Mouse (Mus musculus) liver, embryonic 14.5 days (tissue): ENCODE measurements around the gene Fam122a. TPM values are rescaled to one million over a fixed set of nuclear protein-coding genes. Genes with fewer than 3 reads are reported as not detected.

ENCODE experiments used
- ATAC-seq: fragments of 200-750 bp; cut with Nextera tagmentation; 2 replicates; pipeline ENCODE4 v1.8.0; 2017; ENCODE audit warnings: moderate number of reproducible peaks, mild to moderate bottlenecking, moderate library complexity; ENCODE audit not compliant: insufficient read depth
- DNase-seq, 3 experiments: peaks; one replicate each; pipeline ENCODE4 v3.0.0-alpha.2; 2012 to 2013; ENCODE audit warnings: low read depth in 3 of 3, low spot score in 3 of 3
- H3K27ac ChIP-seq: fragments of 300-500 bp; sonication (generic); 2 replicates; pipeline ENCODE4 v1.5.1; 2014; ENCODE audit warnings: moderate library complexity, mild to moderate bottlenecking, control low read depth, inconsistent platforms
- H3K27me3 ChIP-seq: fragments of 300-500 bp; sonication (generic); 2 replicates; pipeline ENCODE4 v1.6.1; 2014; ENCODE audit warnings: mild to moderate bottlenecking, low read length, moderate library complexity; ENCODE audit not compliant: control insufficient read depth, insufficient read depth
- H3K36me3 ChIP-seq: fragments of 300-500 bp; sonication (generic); replicated peaks from 2 replicates; pipeline ENCODE4 v1.6.1; 2014; ENCODE audit warnings: low read depth; ENCODE audit not compliant: control insufficient read depth, insufficient read depth
- H3K4me1 ChIP-seq, 2 experiments: fragments of 200-500 bp in 1 of 2; fragments of 300-500 bp in 1 of 2; sonication (generic) in 1 of 2; replicated peaks; 2 replicates each; pipeline ENCODE4 v1.6.1; 2012 to 2014; ENCODE audit warnings: antibody characterized with exemption in 1 of 2, inconsistent platforms in 1 of 2, low read length in 1 of 2; ENCODE audit not compliant: control insufficient read depth in 2 of 2, insufficient read depth in 2 of 2
- H3K4me2 ChIP-seq: fragments of 300-500 bp; sonication (generic); 2 replicates; pipeline ENCODE4 v1.6.1; 2014; ENCODE audit warnings: low read depth, mild to moderate bottlenecking, control low read depth, moderate library complexity
- H3K4me3 ChIP-seq, 2 experiments: fragments of 200-500 bp in 1 of 2; fragments of 300-500 bp in 1 of 2; sonication (generic) in 1 of 2; 2 replicates each; pipeline ENCODE4 v1.5.1; 2012 to 2014; ENCODE audit warnings: low read depth in 2 of 2, low read length in 2 of 2, mild to moderate bottlenecking in 2 of 2, control low read depth in 1 of 2, inconsistent platforms in 1 of 2, moderate library complexity in 1 of 2; ENCODE audit not compliant: insufficient read depth in 1 of 2
- H3K9ac ChIP-seq: fragments of 300-500 bp; sonication (generic); replicated peaks from 2 replicates; pipeline ENCODE4 v1.6.1; 2014; ENCODE audit warnings: mild to moderate bottlenecking, control low read depth, moderate library complexity
- H3K9me3 ChIP-seq: fragments of 300-500 bp; sonication (generic); 2 replicates; pipeline ENCODE4 v1.6.1; 2016; ENCODE audit warnings: low read length, mixed read lengths; ENCODE audit not compliant: control insufficient read depth
- CTCF ChIP-seq: IDR thresholded peaks from 2 replicates; pipeline ENCODE4 v1.5.1; 2016; ENCODE audit warnings: antibody characterized with exemption, low read depth, control low read depth
- EP300 ChIP-seq: IDR thresholded peaks from 2 replicates; pipeline ENCODE4 v1.6.1; 2016; ENCODE audit warnings: antibody characterized with exemption, low read depth
- WGBS: fragments of 180-500 bp; shearing (Covaris S2); extraction: QIAGEN DNeasy Blood & Tissue Kit; methylation state at CpG from one replicate; pipeline ENCODE4 v1.1.7; 2014; ENCODE audit not compliant: insufficient replicate concordance; 5-methylcytosine and 5-hydroxymethylcytosine counted together
- polyA plus RNA-seq, 2 experiments: library from polyadenylated mRNA; depleted of rRNA in 1 of 2; stranded (reverse) in 1 of 2; unstranded in 1 of 2; fragments of >200 nt; fragmentation: Nextera tagmentation in 1 of 2; extraction: Ambion mirVana in 1 of 2; gene quantifications; 2 replicates each; pipeline versions ENCODE4 v1.2.1 to v1.2.3; 2012 to 2014

Fam122a gene
- polyA plus RNA-seq, 2 experiments, result 14.9 to 22.8 TPM

DNA sequence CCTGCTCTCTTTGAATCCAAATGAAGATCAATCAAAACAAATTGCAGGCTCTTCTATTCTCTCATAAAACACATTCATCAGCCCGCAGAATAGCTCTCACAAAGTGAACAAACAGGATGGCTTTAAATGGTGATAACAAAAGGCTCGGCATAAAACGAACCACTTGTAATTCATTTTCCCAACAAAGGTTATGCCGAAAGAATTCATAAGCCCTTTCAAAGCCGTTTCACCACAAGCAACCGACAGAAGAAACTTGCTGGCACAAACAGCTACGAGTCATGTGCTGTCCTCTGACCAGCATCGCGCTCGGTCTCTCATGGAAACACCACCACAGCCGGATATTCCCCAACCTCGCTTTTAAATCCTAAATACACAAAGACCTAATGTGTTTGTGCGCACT, 23.8 kb downstream of the Fam122a start:
- Histone ChIP-seq H3K4me3 (no peak overlapping the region), H3K9ac (no peak overlapping the region), H3K4me1 (peaks cover 10 to 27% of the 10 kb centered on the region in 2 experiments), H3K36me3 (no peaks in the 10 kb centered on the region), H3K27me3 (no peaks in the 10 kb centered on the region), H3K27ac (no peak overlapping the region), H3K4me2 (no peak overlapping the region), H3K9me3 (no peaks in the 10 kb centered on the region)
- TF ChIP-seq EP300, result no peak
- no peak for DNase-seq
- no peak for ATAC-seq
- WGBS, result 84% methylated on average over 13 of the region's 13 CpGs

DNA sequence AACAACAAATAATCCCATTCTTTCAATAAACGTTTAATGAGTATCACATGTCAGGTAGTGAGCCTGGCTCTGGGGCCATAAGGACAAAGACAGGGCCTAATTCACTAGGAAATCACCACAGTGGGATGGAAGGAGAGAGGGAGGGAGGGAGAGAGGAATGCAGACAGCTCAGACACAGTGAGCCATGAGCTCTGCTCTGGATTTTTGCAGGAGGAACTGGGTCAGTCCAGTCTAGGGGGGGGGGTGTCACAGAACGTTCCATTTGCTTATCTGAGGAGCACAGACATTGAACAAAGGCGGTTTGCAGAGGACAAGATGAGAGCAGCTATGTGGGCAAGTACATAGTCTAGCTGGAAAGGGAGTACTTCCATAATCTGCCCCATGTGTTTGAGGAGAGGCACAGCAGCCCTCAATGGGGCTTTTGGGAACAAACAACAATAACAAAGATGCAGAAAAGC, 24.7 kb downstream of the Fam122a start:
- Histone ChIP-seq H3K4me2 (no peak overlapping the region), H3K4me3 (no peak overlapping the region), H3K27me3 (no peaks in the 10 kb centered on the region), H3K27ac (no peak overlapping the region), H3K36me3 (no peaks in the 10 kb centered on the region), H3K9me3 (no peaks in the 10 kb centered on the region), H3K9ac (peak overlapping the region; percentile 6), H3K4me1 (peaks cover 10 to 27% of the 10 kb centered on the region in 2 experiments)
- ATAC-seq (peak; percentile 92), DNase-seq (peak in 2 of 3 experiments; percentile 39 to 53)
- TF ChIP-seq EP300, result peak; percentile 79
- peak; percentile 15; the same call in 1 of the 2 replicates for TF ChIP-seq CTCF
- 20% methylated on average over 3 of the region's 3 CpGs for WGBS

DNA sequence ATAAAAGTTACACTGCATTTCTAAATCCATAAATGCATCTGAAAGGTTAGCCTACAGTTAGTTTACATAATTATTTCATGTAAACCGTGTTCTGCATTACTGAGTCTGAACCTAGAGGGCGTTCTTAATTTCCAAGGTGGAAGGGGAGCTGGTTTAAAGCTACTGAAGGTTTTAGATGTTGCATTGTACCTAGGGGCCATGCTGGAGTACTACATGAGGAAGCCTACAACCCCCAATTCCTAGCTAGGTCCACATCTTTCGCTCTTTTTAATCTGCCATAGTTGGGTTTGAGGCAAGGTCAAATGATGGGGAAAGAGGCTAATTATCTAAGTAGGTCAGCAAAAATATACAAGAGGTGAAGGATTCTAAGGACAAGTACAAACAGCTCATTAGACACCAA, 25.5 kb downstream of the Fam122a start:
- Histone ChIP-seq H3K27ac (no peak overlapping the region), H3K4me1 (peaks cover 10 to 27% of the 10 kb centered on the region in 2 experiments), H3K9ac (no peak overlapping the region), H3K9me3 (no peaks in the 10 kb centered on the region), H3K4me2 (no peak overlapping the region), H3K36me3 (no peaks in the 10 kb centered on the region), H3K27me3 (no peaks in the 10 kb centered on the region), H3K4me3 (no peak overlapping the region)
- ATAC-seq (no peak), DNase-seq (no peak)
- 76% methylated on average over 3 of the region's 3 CpGs for WGBS
- TF ChIP-seq CTCF (0 out of 2 replicates have a peak, but pooled peaks have one; percentile 4), EP300 (no peak)

DNA sequence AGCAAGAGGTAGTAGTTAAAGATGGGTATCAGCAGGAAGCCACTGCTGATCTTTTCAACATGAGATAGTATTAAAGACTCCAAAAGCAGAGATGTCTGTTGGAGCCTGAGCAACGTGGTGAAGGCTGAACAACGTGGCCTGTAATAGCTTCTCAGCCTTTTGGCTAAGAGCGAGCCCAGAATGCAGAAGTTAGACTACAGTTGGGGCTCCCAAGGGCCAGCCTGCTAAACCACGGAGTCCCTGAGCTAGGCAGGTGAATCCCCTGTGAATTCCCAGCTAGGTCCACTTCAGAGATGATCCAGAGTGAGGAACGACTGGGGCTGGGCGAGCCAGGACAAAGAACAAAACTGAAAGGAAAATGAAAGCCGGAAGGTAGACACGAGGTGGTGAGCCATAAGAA, 26.4 kb downstream of the Fam122a start:
- WGBS, result 67% methylated on average over 8 of the region's 8 CpGs
- TF ChIP-seq EP300 (no peak), CTCF (no peak)
- ATAC-seq (no peak), DNase-seq (no peak)
- H3K4me1 ChIP-seq, result peaks cover 10 to 27% of the 10 kb centered on the region in 2 experiments
- no peak overlapping the region for H3K27ac ChIP-seq
- no peak overlapping the region for H3K9ac ChIP-seq
- no peak overlapping the region for H3K4me2 ChIP-seq
- no peaks in the 10 kb centered on the region for H3K27me3 ChIP-seq
- no peak overlapping the region for H3K4me3 ChIP-seq
- no peaks in the 10 kb centered on the region for H3K36me3 ChIP-seq
- no peaks in the 10 kb centered on the region for H3K9me3 ChIP-seq

DNA sequence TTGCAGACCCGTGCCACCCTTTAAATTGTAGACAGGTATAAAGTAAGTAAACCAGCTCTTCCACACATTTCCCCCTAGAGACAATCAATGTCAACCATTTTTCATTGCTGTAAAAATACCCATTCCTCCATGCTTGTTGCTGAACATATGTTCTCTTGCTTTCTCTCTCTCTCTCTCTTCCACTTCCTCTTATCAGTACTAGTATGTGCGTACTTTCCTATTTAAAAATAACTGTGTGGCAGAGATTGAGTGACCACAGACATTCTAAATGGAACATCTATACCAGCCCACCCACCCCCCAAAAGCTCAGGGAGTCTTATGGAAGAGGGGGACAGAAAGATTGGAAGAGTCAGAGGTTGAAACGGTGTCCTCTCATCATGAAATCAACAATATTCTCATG, 32.8 kb downstream of the Fam122a start:
- H3K36me3 ChIP-seq, result no peaks in the 10 kb centered on the region
- ATAC-seq, result no peak
- no peak for TF ChIP-seq CTCF
- no peak for TF ChIP-seq EP300
- DNase-seq, result no peak
- no peaks in the 10 kb centered on the region for H3K4me1 ChIP-seq
- H3K4me2 ChIP-seq, result no peak overlapping the region
- no peak overlapping the region for H3K27ac ChIP-seq
- no peak overlapping the region for H3K9ac ChIP-seq
- no peaks in the 10 kb centered on the region for H3K27me3 ChIP-seq
- no peak overlapping the region for H3K4me3 ChIP-seq
- H3K9me3 ChIP-seq, result no peaks in the 10 kb centered on the region
- 54% methylated on average over 3 of the region's 3 CpGs for WGBS
